Mouse (Mus musculus): ENCODE results near the gene Dip2b. TPM values are rescaled to one million over a fixed set of nuclear protein-coding genes. Genes with fewer than 3 reads are reported as not detected.
"Not testable (repeated sequence)": the region's sequence is repeated elsewhere in the genome, so short reads cannot be mapped to it uniquely, and the experiment has no call there.

Dip2b gene
- polyA plus RNA-seq, 1 experiment from 2014 or later: 4.9 TPM

GRCm38 (mm10) chr15:100235208-100235965 is 196.9 kb downstream of the Dip2b start:
- H3K4me1 ChIP-seq: peaks cover 63% of the 10 kb centered on the region
- peak overlapping the region; percentile 51; the same call in 1 of the 2 replicates for H3K27ac ChIP-seq
- H3K4me2 ChIP-seq: no peak overlapping the region
- H3K9me3 ChIP-seq (replicated peaks): 0 out of 2 replicates have a peak, but pooled peaks cover 3% of the 10 kb centered on the region
- WGBS (ENCODE audit: insufficient replicate concordance): 42% methylated on average over 12 of the region's 12 CpGs
- H3K27me3 ChIP-seq (replicated peaks): no peaks in the 10 kb centered on the region
- H3K9ac ChIP-seq: no peak overlapping the region
- ATAC-seq: peak; percentile 71
- H3K36me3 ChIP-seq: peaks cover 83% of the 10 kb centered on the region
- no peak overlapping the region for H3K4me3 ChIP-seq

GRCm38 (mm10) chr15:100236952-100237351 is 198.5 kb downstream of the Dip2b start:
- Histone ChIP-seq H3K4me2 (no peak overlapping the region), H3K27me3 (replicated peaks) (no peaks in the 10 kb centered on the region), H3K4me1 (peaks cover 53% of the 10 kb centered on the region), H3K9ac (no peak overlapping the region), H3K4me3 (no peak overlapping the region), H3K36me3 (peaks cover 98% of the 10 kb centered on the region), H3K27ac (no peak overlapping the region; the same call in 1 of the 2 replicates), H3K9me3 (replicated peaks) (0 out of 2 replicates have a peak, but pooled peaks cover 3% of the 10 kb centered on the region)
- no peak for ATAC-seq
- 72% methylated on average over 6 of the region's 6 CpGs for whole genome bisulfite sequencing (ENCODE audit: insufficient replicate concordance)

GRCm38 (mm10) chr15:100241780-100242179 is 203.3 kb downstream of the Dip2b start:
- no peak overlapping the region for H3K9ac ChIP-seq
- H3K9me3 ChIP-seq (replicated peaks): no peaks in the 10 kb centered on the region
- ATAC-seq: no peak
- 75% methylated on average over 6 of the region's 6 CpGs for WGBS (ENCODE audit: insufficient replicate concordance)
- no peak overlapping the region for H3K4me3 ChIP-seq
- H3K4me2 ChIP-seq: no peak overlapping the region
- peaks cover 98% of the 10 kb centered on the region for H3K36me3 ChIP-seq
- no peak overlapping the region for H3K27ac ChIP-seq
- H3K27me3 ChIP-seq (replicated peaks): no peaks in the 10 kb centered on the region
- H3K4me1 ChIP-seq: peaks cover 12% of the 10 kb centered on the region; the same call in 1 of the 2 replicates

- H3K4me2 ChIP-seq: no peak overlapping the region
- no peak overlapping the region for H3K9ac ChIP-seq
- no peak for ATAC-seq
- H3K27me3 ChIP-seq (replicated peaks): no peaks in the 10 kb centered on the region
- H3K4me3 ChIP-seq: no peak overlapping the region
- 94% methylated on average over 7 of the region's 7 CpGs for WGBS (ENCODE audit: insufficient replicate concordance)
- H3K27ac ChIP-seq: no peak overlapping the region
- H3K4me1 ChIP-seq: peaks cover 6% of the 10 kb centered on the region; the same call in 1 of the 2 replicates
- H3K9me3 ChIP-seq (replicated peaks): no peaks in the 10 kb centered on the region
- H3K36me3 ChIP-seq: peaks cover 99% of the 10 kb centered on the region
These were observed 207.5 kb downstream of the Dip2b start for GRCm38 (mm10) chr15:100245951-100246350.

GRCm38 (mm10) chr15:100247296-100247695 is 208.8 kb downstream of the Dip2b start:
- H3K9ac ChIP-seq: no peak overlapping the region
- H3K4me1 ChIP-seq: no peaks in the 10 kb centered on the region
- no peaks in the 10 kb centered on the region for H3K9me3 ChIP-seq (replicated peaks)
- no peak for ATAC-seq
- peaks cover 99% of the 10 kb centered on the region for H3K36me3 ChIP-seq
- no peak overlapping the region for H3K4me3 ChIP-seq
- H3K4me2 ChIP-seq: no peak overlapping the region
- H3K27ac ChIP-seq: no peak overlapping the region
- whole genome bisulfite sequencing (ENCODE audit: insufficient replicate concordance): 89% methylated on average over 9 of the region's 9 CpGs
- no peaks in the 10 kb centered on the region for H3K27me3 ChIP-seq (replicated peaks)

- Histone ChIP-seq H3K9ac (no peak overlapping the region), H3K27me3 (replicated peaks) (no peaks in the 10 kb centered on the region), H3K4me1 (no peaks in the 10 kb centered on the region), H3K9me3 (replicated peaks) (no peaks in the 10 kb centered on the region), H3K27ac (no peak overlapping the region), H3K4me3 (no peak overlapping the region), H3K4me2 (no peak overlapping the region), H3K36me3 (peaks cover 99% of the 10 kb centered on the region)
- WGBS (ENCODE audit: insufficient replicate concordance): 67% methylated on average over 6 of the region's 6 CpGs
- ATAC-seq: no peak
These were observed 210.4 kb downstream of the Dip2b start for GRCm38 (mm10) chr15:100248665-100249433.

- Histone ChIP-seq H3K4me3 (no peak overlapping the region), H3K4me1 (no peaks in the 10 kb centered on the region), H3K4me2 (no peak overlapping the region), H3K9ac (no peak overlapping the region), H3K27me3 (replicated peaks) (no peaks in the 10 kb centered on the region), H3K9me3 (replicated peaks) (no peaks in the 10 kb centered on the region), H3K36me3 (peaks cover 100% of the 10 kb centered on the region), H3K27ac (no peak overlapping the region)
- WGBS (ENCODE audit: insufficient replicate concordance): 84% methylated on average over 6 of the region's 6 CpGs
- no peak for ATAC-seq
These were observed 212.8 kb downstream of the Dip2b start for GRCm38 (mm10) chr15:100251153-100251780.

- Histone ChIP-seq H3K4me2 (no peak overlapping the region), H3K27me3 (replicated peaks) (no peaks in the 10 kb centered on the region), H3K4me1 (no peaks in the 10 kb centered on the region), H3K27ac (no peak overlapping the region), H3K4me3 (no peak overlapping the region), H3K36me3 (peaks cover 95% of the 10 kb centered on the region), H3K9me3 (replicated peaks) (no peaks in the 10 kb centered on the region), H3K9ac (no peak overlapping the region)
- ATAC-seq: no peak
- 81% methylated on average over 6 of the region's 6 CpGs for WGBS (ENCODE audit: insufficient replicate concordance)
These were observed 217.9 kb downstream of the Dip2b start for GRCm38 (mm10) chr15:100256386-100256785.

- Histone ChIP-seq H3K27me3 (replicated peaks) (no peaks in the 10 kb centered on the region), H3K4me3 (no peak overlapping the region), H3K9ac (no peak overlapping the region), H3K9me3 (replicated peaks) (no peaks in the 10 kb centered on the region), H3K4me1 (no peaks in the 10 kb centered on the region), H3K36me3 (peaks cover 95% of the 10 kb centered on the region), H3K27ac (no peak overlapping the region), H3K4me2 (no peak overlapping the region)
- ATAC-seq: no peak
- 81% methylated on average over 5 of the region's 5 CpGs for WGBS (ENCODE audit: insufficient replicate concordance)
These were observed 218.8 kb downstream of the Dip2b start for GRCm38 (mm10) chr15:100257305-100257704.

- H3K4me2 ChIP-seq: no peak overlapping the region
- no peak overlapping the region for H3K27ac ChIP-seq
- 90% methylated on average over 7 of the region's 7 CpGs for WGBS (ENCODE audit: insufficient replicate concordance)
These were observed 220.4 kb downstream of the Dip2b start for GRCm38 (mm10) chr15:100258646-100259425.

GRCm38 (mm10) chr15:100260351-100260750 is 221.9 kb downstream of the Dip2b start:
- H3K27ac ChIP-seq; H3K27me3 ChIP-seq (replicated peaks); H3K9ac ChIP-seq; ATAC-seq; H3K4me1 ChIP-seq; H3K4me2 ChIP-seq; H3K4me3 ChIP-seq; H3K9me3 ChIP-seq (replicated peaks): not testable (repeated sequence)
- 83% methylated on average over 4 of the region's 7 CpGs for WGBS (ENCODE audit: insufficient replicate concordance)
- peaks cover 65% of the 10 kb centered on the region for H3K36me3 ChIP-seq

More at GRCm38 (mm10) chr15:100258646-100259425, 220.4 kb downstream of the Dip2b start:
- Histone ChIP-seq H3K4me3 (no peak overlapping the region), H3K27me3 (replicated peaks) (no peaks in the 10 kb centered on the region), H3K36me3 (peaks cover 80% of the 10 kb centered on the region), H3K9ac (no peak overlapping the region), H3K4me1 (0 out of 2 replicates have a peak, but pooled peaks cover 2% of the 10 kb centered on the region), H3K9me3 (replicated peaks) (no peaks in the 10 kb centered on the region)
- no peak for ATAC-seq
